Mouse (Mus musculus) midbrain, embryonic 11.5 days (tissue): ENCODE data around the gene Prkcb. TPM values are rescaled to one million over a fixed set of nuclear protein-coding genes. Genes with fewer than 3 reads are reported as not detected.

ENCODE experiments used
- ATAC-seq: fragments of 200-750 bp; cut with Nextera tagmentation; 2 replicates; pipeline ENCODE4 v1.8.0; 2017; ENCODE audit warnings: moderate TSS enrichment, moderate library complexity; ENCODE audit not compliant: low FRiP score
- DNase-seq: peaks from one replicate; pipeline ENCODE4 v3.0.0; 2015; ENCODE audit warnings: low spot score; ENCODE audit errors: missing footprints
- H3K27ac ChIP-seq: fragments of 300-500 bp; sonication (generic); 2 replicates; pipeline ENCODE4 v1.5.1; 2014; ENCODE audit warnings: low read depth, low read length
- H3K27me3 ChIP-seq: fragments of 300-500 bp; sonication (generic); 2 replicates; pipeline ENCODE4 v1.6.1; 2014; ENCODE audit warnings: mild to moderate bottlenecking, low read length, moderate library complexity, mixed read lengths; ENCODE audit not compliant: control insufficient read depth, insufficient read depth
- H3K36me3 ChIP-seq: fragments of 300-500 bp; sonication (generic); 2 replicates; pipeline ENCODE4 v1.6.1; 2014; ENCODE audit warnings: mild to moderate bottlenecking, low read length, moderate library complexity, mixed read lengths; ENCODE audit not compliant: control insufficient read depth, insufficient read depth
- H3K4me1 ChIP-seq: fragments of 300-500 bp; sonication (generic); 2 replicates; pipeline ENCODE4 v1.6.1; 2014; ENCODE audit warnings: low read length; ENCODE audit not compliant: control insufficient read depth, insufficient read depth
- H3K4me2 ChIP-seq: fragments of 300-500 bp; sonication (generic); 2 replicates; pipeline ENCODE4 v1.6.1; 2014; ENCODE audit warnings: mild to moderate bottlenecking, moderate library complexity
- H3K4me3 ChIP-seq: fragments of 300-500 bp; sonication (generic); 2 replicates; pipeline ENCODE4 v1.5.1; 2014; ENCODE audit warnings: low read depth, low read length
- H3K9ac ChIP-seq: fragments of 300-500 bp; sonication (generic); 2 replicates; pipeline ENCODE4 v1.6.1; 2014; ENCODE audit warnings: low read length
- H3K9me3 ChIP-seq: fragments of 300-500 bp; sonication (generic); 2 replicates; pipeline ENCODE4 v1.6.1; 2016; ENCODE audit warnings: low read length; ENCODE audit not compliant: control insufficient read depth
- WGBS: fragments of 180-500 bp; shearing (Covaris S2); extraction: QIAGEN DNeasy Blood & Tissue Kit; methylation state at CpG from one replicate; pipeline ENCODE4 v1.1.7; 2014; 5-methylcytosine and 5-hydroxymethylcytosine counted together
- polyA plus RNA-seq: library from polyadenylated mRNA; unstranded; fragments of >200 nt; fragmentation: Nextera tagmentation; extraction: Ambion mirVana; gene quantifications from 2 replicates; pipeline ENCODE4 v1.2.1, GENCODE M21; 2014

Prkcb gene
- polyA plus RNA-seq, 1 experiment from 2014 or later: 17.9 TPM

DNA sequence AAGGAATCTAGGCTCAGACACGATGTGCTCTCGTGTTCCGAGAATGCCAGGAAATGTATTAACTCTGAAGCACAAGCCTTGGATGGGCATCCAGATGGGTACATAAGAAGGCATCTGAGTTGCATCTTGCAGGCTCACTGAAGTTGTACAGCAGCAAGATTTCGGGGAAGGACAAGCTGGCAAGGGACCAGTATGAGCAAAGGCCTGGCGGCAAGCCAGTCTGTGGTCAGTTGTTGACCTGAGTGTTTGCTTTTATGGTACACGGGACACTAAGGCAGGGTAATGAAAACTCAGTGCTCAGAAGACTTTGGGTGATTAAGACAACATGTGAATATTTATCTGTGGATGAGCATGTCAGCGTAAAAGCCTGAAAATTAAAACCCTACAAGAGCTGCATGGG lies 69.3 kb downstream of the Prkcb start:
- ATAC-seq (no peak), DNase-seq (no peak)
- Histone ChIP-seq H3K4me1 (0 out of 2 replicates have a peak, but pooled peaks cover under 1% of the 10 kb centered on the region), H3K9ac (no peak overlapping the region), H3K27ac (no peak overlapping the region), H3K4me2 (no peak overlapping the region), H3K4me3 (no peak overlapping the region), H3K27me3 (no peaks in the 10 kb centered on the region), H3K9me3 (no peaks in the 10 kb centered on the region), H3K36me3 (no peaks in the 10 kb centered on the region)
- 91% methylated on average over 7 of the region's 7 CpGs for WGBS

DNA sequence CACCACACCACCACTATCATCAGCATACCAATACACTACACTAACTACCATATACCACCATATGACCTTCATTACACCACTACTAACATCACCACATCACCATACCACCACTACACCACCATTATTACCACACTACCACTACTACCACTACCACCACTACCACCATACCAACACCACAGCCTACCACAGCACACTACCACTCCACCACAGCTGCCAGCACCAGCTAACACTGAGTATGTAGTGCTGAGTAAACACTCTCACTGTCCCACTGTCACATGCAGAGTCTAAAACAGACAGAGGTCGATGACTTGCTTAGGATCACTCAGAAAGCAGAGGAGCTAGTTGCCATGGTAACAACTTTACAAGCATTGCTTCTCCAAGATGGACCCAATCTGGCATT lies 78.1 kb downstream of the Prkcb start:
- Histone ChIP-seq H3K9me3 (no peaks in the 10 kb centered on the region), H3K36me3 (no peaks in the 10 kb centered on the region), H3K4me1 (no peaks in the 10 kb centered on the region), H3K27me3 (no peaks in the 10 kb centered on the region), H3K4me3 (no peak overlapping the region), H3K9ac (no peak overlapping the region), H3K27ac (no peak overlapping the region), H3K4me2 (no peak overlapping the region)
- ATAC-seq: no peak
- peak; percentile 51 for DNase-seq
- WGBS: 68% methylated on average over 1 of the region's 1 CpGs

DNA sequence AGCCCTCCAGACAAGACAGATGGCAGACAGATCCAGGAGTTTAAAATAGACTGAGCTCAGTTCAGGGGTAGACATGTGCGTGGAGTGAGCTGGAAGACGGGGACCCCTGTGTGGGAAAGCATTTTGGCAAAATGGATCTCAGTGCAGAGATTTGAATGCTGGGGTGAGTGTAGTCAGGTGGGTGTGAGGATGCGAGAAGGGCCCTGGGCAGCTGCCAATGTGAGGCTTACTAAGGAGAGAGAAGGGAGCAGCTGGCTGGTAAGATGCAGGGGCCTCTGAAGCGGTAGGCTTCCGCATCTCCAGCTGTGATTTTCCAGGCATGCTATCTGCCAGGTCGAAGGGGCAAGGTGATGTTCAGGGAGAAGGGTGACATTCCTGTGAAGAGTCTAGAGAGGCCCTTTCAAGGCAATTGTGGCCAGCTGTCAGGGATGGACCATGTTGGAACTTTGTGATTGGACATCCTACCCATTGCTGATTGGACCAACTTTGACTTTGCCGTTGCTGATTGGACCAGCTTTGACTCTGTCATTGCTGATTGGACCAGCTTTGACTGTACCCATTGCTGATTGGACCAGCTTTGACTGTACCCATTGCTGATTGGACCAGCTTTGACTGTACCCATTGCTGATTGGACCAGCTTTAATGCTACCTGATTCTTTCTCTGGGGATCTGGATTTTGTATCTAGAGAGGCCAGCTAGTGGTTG lies 78.9 kb downstream of the Prkcb start:
- H3K4me2 ChIP-seq: no peak overlapping the region
- H3K4me3 ChIP-seq: no peak overlapping the region
- H3K27ac ChIP-seq: no peak overlapping the region
- ATAC-seq (no peak), DNase-seq (peak; percentile 69)
- no peak overlapping the region for H3K9ac ChIP-seq
- no peaks in the 10 kb centered on the region for H3K4me1 ChIP-seq
- H3K36me3 ChIP-seq: no peaks in the 10 kb centered on the region
- H3K9me3 ChIP-seq: no peaks in the 10 kb centered on the region
- WGBS: 88% methylated on average over 7 of the region's 7 CpGs
- no peaks in the 10 kb centered on the region for H3K27me3 ChIP-seq

DNA sequence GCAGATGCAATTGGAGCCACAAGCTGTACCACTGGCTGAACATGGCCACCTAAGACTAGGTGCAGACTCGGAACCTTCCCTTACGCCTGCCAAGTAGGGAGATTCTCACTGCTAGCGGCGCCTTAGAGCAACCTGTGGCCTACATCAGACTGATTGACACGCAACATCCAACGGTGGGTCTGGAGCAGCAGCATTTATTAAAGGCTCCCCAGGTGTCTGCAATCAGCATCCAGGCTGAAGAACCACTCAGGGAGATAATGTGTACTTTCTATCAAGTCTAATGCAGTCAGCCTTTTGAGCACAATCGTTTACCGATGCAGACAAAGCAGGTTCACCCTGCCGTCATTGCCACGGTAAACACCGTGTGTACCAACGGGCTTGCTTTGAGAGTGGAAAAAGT lies 81.9 kb downstream of the Prkcb start:
- no peak overlapping the region for H3K4me2 ChIP-seq
- 92% methylated on average over 12 of the region's 12 CpGs for WGBS
- no peaks in the 10 kb centered on the region for H3K27me3 ChIP-seq
- H3K9ac ChIP-seq: no peak overlapping the region
- no peak overlapping the region for H3K27ac ChIP-seq
- DNase-seq (peak; percentile 33), ATAC-seq (no peak)
- H3K9me3 ChIP-seq: no peaks in the 10 kb centered on the region
- no peaks in the 10 kb centered on the region for H3K4me1 ChIP-seq
- no peaks in the 10 kb centered on the region for H3K36me3 ChIP-seq
- H3K4me3 ChIP-seq: no peak overlapping the region

DNA sequence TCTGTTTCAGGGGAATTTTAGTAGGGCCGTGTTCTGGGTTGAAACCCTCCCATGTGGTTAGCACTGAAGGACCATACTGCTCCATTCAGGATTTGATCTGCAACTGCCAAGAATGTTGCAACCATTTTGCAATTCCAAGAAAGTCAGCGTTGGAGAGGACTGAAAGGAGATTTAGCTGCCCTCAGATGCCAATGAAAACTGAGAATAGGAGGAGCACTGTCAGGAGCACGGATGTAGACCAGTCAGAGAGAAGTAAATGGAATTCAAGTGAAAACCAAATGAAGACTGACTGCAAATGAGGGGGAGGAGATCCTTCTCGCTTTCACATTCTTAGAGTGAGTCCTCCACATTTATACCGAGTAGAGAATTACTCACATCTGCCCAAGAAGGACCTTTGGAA lies 83.4 kb downstream of the Prkcb start:
- H3K36me3 ChIP-seq: no peaks in the 10 kb centered on the region
- no peaks in the 10 kb centered on the region for H3K27me3 ChIP-seq
- no peaks in the 10 kb centered on the region for H3K9me3 ChIP-seq
- no peak for ATAC-seq
- DNase-seq: peak; percentile 33
- WGBS: 79% methylated on average over 5 of the region's 5 CpGs
- H3K4me2 ChIP-seq: no peak overlapping the region
- no peak overlapping the region for H3K4me3 ChIP-seq
- no peak overlapping the region for H3K27ac ChIP-seq
- H3K9ac ChIP-seq: no peak overlapping the region
- H3K4me1 ChIP-seq: no peaks in the 10 kb centered on the region

DNA sequence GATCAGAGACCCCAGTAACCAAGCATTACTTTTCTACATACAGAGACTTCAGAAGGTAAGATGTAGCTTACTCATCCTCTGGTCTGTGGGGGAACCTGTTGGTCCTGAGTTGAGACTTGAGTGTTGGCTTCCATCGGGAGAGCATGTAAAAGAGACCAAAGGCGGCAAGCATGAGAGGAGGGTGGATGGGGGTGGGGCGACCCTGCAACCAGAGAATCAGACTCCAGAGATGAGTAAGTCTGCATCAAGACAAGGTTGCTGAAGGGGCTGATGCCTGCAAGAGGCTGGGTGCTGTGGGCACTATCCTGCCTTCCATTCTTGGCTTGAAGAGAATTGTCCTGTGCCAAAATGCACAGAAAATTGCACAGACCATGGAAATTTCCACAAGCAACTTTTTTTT lies 83.8 kb downstream of the Prkcb start:
- 83% methylated on average over 3 of the region's 3 CpGs for WGBS
- DNase-seq (no peak), ATAC-seq (no peak)
- Histone ChIP-seq H3K9ac (no peak overlapping the region), H3K27ac (no peak overlapping the region), H3K4me1 (no peaks in the 10 kb centered on the region), H3K4me2 (no peak overlapping the region), H3K36me3 (no peaks in the 10 kb centered on the region), H3K4me3 (no peak overlapping the region), H3K27me3 (no peaks in the 10 kb centered on the region), H3K9me3 (no peaks in the 10 kb centered on the region)

DNA sequence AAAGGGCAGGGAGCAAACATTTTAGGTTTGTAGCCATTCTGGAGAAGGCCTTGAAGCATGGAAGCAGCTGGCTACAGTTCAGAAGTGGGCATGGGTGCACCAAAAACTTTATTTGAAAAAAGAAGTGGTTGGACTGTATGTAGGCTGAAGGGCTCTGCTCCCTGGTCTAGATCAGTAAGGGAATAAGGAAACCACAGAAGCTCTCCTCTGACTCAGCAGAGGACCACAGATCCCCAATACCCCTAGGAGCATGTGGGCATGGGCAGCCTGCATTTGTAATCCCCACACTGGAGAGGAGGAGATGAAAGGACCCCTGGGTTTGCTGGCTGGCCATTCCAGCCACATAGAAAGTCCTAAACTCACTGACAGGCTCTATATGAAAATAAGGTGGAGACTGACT lies 88.3 kb downstream of the Prkcb start:
- H3K27ac ChIP-seq: no peak overlapping the region
- no peak overlapping the region for H3K9ac ChIP-seq
- no peak overlapping the region for H3K4me3 ChIP-seq
- H3K9me3 ChIP-seq: no peaks in the 10 kb centered on the region
- no peaks in the 10 kb centered on the region for H3K36me3 ChIP-seq
- ATAC-seq: no peak
- peak; percentile 75 for DNase-seq
- H3K27me3 ChIP-seq: no peaks in the 10 kb centered on the region
- H3K4me2 ChIP-seq: no peak overlapping the region
- H3K4me1 ChIP-seq: no peaks in the 10 kb centered on the region

DNA sequence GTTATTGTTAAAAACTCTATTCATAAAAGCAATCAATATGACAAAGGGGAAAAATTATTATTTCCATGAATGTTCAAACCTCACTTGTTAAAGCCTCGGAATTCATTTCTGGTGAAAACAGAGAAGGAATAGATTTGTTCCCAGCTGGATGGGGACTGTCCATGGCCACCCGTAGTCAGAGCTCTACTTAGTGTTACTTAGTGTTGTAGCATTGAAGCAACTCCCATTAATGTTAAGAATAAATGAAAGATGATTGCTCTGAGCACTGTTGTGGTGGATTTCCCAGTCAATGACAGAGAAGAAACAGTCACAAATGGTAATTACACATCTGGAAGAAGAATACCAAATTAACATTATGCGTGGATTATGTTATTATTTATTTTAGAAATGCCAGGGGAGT lies 89.4 kb downstream of the Prkcb start:
- H3K27me3 ChIP-seq: no peaks in the 10 kb centered on the region
- 85% methylated on average over 3 of the region's 3 CpGs for WGBS
- no peaks in the 10 kb centered on the region for H3K4me1 ChIP-seq
- H3K27ac ChIP-seq: no peak overlapping the region
- ATAC-seq: no peak
- H3K36me3 ChIP-seq: no peaks in the 10 kb centered on the region
- H3K4me3 ChIP-seq: no peak overlapping the region
- no peaks in the 10 kb centered on the region for H3K9me3 ChIP-seq
- no peak overlapping the region for H3K4me2 ChIP-seq
- DNase-seq: no peak
- no peak overlapping the region for H3K9ac ChIP-seq

DNA sequence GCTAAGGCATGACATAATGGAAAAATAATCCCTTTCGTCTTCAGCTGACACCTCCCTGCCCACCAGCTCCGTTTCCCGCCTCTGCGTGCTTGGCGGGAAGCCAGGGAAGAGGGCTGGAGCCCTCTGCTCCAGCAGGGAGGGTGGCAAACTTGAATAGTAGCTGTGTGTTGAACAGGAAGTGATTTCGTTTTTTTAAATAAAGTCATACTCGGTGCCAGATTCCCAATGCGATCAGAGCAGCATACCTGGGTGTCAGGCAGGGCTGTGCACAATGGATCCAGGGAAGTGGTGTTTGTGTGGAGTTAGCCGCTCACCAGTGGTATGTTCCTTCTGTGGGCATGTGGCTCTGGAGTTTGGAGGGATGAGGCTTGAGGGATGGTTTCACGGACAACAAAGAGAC lies 89.9 kb downstream of the Prkcb start:
- Histone ChIP-seq H3K4me1 (no peaks in the 10 kb centered on the region), H3K9me3 (no peaks in the 10 kb centered on the region), H3K4me2 (no peak overlapping the region), H3K27ac (no peak overlapping the region), H3K9ac (no peak overlapping the region), H3K27me3 (no peaks in the 10 kb centered on the region), H3K4me3 (no peak overlapping the region), H3K36me3 (no peaks in the 10 kb centered on the region)
- ATAC-seq (no peak), DNase-seq (peak; percentile 76)
- WGBS: 74% methylated on average over 10 of the region's 10 CpGs
